Mouse (Mus musculus) G1E (cell line): Measurements from ENCODE around the gene Ubox5. TPM values are rescaled to one million over a fixed set of nuclear protein-coding genes. Genes with fewer than 3 reads are reported as not detected.

ENCODE experiments used
- ATAC-seq: 2 replicates; pipeline ENCODE4 v1.8.0; 2016; ENCODE audit warnings: mild to moderate bottlenecking; ENCODE audit not compliant: insufficient number of reproducible peaks, poor library complexity, low FRiP score, severe bottlenecking; ENCODE audit errors: extremely low read depth
- DNase-seq: peaks from one replicate; pipeline ENCODE4 v3.0.0; 2012; ENCODE audit warnings: low spot score
- H3K27me3 ChIP-seq: 2 replicates; pipeline ENCODE4 v1.6.1; 2012; ENCODE audit warnings: mild to moderate bottlenecking, low read length, inconsistent platforms; ENCODE audit not compliant: insufficient read depth
- H3K36me3 ChIP-seq: replicated peaks from 2 replicates; pipeline ENCODE3; 2012; ENCODE audit warnings: mild to moderate bottlenecking, inconsistent platforms
- H3K4me1 ChIP-seq: 2 replicates; pipeline ENCODE4 v1.6.1; 2012; ENCODE audit warnings: low read depth, low read length, inconsistent platforms, mixed read lengths; ENCODE audit not compliant: insufficient read depth
- H3K4me3 ChIP-seq: 2 replicates; pipeline ENCODE4 v1.5.1; 2012; ENCODE audit warnings: low read depth, mild to moderate bottlenecking, inconsistent platforms, low read length, moderate library complexity, mixed read lengths
- H3K9me3 ChIP-seq: replicated peaks from 2 replicates; pipeline ENCODE4 v1.6.1; 2012; ENCODE audit warnings: inconsistent platforms
- CTCF ChIP-seq: IDR thresholded peaks from 2 replicates; pipeline ENCODE4 v1.5.1; 2012; ENCODE audit warnings: low read depth, low read length, inconsistent platforms, mixed read lengths
- GATA1 ChIP-seq: IDR thresholded peaks from 2 replicates; pipeline ENCODE4 v1.6.1; 2012; ENCODE audit warnings: borderline replicate concordance, low read length, inconsistent platforms, mixed read lengths
- GATA2 ChIP-seq: IDR thresholded peaks from 2 replicates; pipeline ENCODE4 v1.6.1; 2012; ENCODE audit warnings: low read depth, low read length, inconsistent platforms, borderline replicate concordance
- POLR2AphosphoS5 ChIP-seq: IDR thresholded peaks from 2 replicates; pipeline ENCODE4 v1.6.1; 2012; ENCODE audit warnings: low read depth, low read length, inconsistent platforms; ENCODE audit not compliant: insufficient replicate concordance
- TAL1 ChIP-seq: conservative IDR thresholded peaks from 2 replicates; pipeline ENCODE4 v1.6.1; 2012; ENCODE audit warnings: low read depth, low read length, inconsistent platforms, mixed read lengths
- polyA plus RNA-seq: library from polyadenylated mRNA; stranded (reverse); fragments of >175 nt; gene quantifications from 2 replicates; pipeline ENCODE4 v1.2.3, GENCODE M21; 2012
- total RNA-seq, 2 experiments: library from RNA; stranded (forward) in 1 of 2; stranded (reverse) in 1 of 2; fragments of 200-1000 nt in 1 of 2; fragments of >200 nt in 1 of 2; fragmentation: Nextera tagmentation in 1 of 2; gene quantifications; 2 replicates each; pipeline ENCODE4 v1.2.3; 2014 to 2017

The Ubox5 gene
- total and polyA plus RNA-seq, 3 experiments: 2.7 to 11.2 (median 9.7) TPM

DNA sequence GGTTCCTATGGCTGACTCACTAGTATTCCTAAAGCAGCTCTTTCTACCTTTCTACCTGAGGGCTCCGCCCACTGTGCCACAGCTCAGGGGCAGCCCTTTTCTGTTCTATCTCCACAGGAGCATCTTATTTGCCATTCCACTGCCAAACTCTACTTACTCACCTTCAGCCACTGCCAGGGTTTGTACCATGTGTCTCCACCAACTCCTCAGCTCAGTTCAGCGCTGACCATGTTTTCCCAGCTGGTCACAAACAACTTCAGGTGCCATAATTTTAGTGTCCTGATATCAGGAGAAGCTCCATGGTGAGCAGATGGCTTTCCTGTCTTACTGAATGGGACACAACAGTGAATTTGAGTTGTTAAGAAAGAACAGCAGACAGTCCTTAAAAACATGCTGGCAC lies 72.4 kb downstream of the Ubox5 start:
- peaks cover 65% of the 10 kb centered on the region for H3K36me3 ChIP-seq

DNA sequence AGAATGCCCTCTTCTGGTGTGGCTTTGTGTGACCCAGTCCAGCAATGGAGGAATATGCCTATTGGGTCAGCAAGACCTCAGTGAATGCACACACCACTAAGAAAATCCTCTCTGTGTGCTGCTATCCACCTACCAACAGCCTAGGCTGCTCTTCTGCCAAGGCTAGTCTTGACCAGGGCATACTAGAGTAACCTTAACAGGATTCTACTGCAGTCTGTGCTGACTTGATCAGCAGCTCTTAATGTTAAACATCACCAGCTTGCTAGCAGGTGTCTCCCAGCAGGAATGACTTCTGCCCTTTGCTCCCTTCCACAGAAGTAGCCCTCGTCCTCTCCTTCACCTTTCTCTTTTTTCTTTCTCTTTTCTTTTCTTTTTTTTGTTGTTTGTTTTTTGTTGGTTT lies 73.5 kb downstream of the Ubox5 start:
- no peak overlapping the region for H3K4me3 ChIP-seq
- H3K27me3 ChIP-seq: no peaks in the 10 kb centered on the region
- peaks cover 77% of the 10 kb centered on the region for H3K36me3 ChIP-seq
- no peaks in the 10 kb centered on the region for H3K4me1 ChIP-seq
- ATAC-seq: no peak
- TF ChIP-seq TAL1 (no peak), GATA1 (no peak), CTCF (no peak), GATA2 (no peak), POLR2AphosphoS5 (no peak)
- DNase-seq: no peak
- H3K9me3 ChIP-seq: no peaks in the 10 kb centered on the region

More for the DNA sequence above, 72.4 kb downstream of the Ubox5 start:
- ATAC-seq (no peak), DNase-seq (no peak)
- Histone ChIP-seq H3K4me3 (no peak overlapping the region), H3K27me3 (no peaks in the 10 kb centered on the region), H3K4me1 (no peaks in the 10 kb centered on the region), H3K9me3 (no peaks in the 10 kb centered on the region)
- no peak for TF ChIP-seq GATA1
- TF ChIP-seq CTCF: no peak
- no peak for TF ChIP-seq POLR2AphosphoS5
- no peak for TF ChIP-seq GATA2
- TF ChIP-seq TAL1: no peak

DNA sequence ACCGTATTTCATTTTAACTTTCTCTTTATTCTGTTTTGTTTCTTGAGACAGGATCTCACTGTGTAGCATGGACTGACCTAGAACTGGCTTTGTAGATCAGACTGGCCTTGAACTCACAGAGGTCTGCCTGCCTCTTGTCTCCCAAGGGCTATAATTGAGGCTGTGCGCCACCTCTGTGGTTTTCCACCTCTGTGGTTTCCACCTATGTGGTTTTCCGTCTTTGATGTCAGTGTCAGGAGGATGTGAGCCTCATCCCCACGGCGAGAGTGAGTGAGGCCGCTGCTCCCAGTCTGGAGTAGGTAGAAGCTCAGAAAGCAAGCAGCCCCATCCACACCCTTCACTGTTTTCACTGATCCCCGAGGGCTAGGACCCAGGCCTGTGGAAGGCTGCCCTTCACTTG lies 75.0 kb downstream of the Ubox5 start:
- no peaks in the 10 kb centered on the region for H3K4me1 ChIP-seq
- H3K36me3 ChIP-seq: peaks cover 86% of the 10 kb centered on the region
- no peaks in the 10 kb centered on the region for H3K9me3 ChIP-seq
- no peaks in the 10 kb centered on the region for H3K27me3 ChIP-seq
- no peak overlapping the region for H3K4me3 ChIP-seq
- no peak for TF ChIP-seq GATA1
- TF ChIP-seq POLR2AphosphoS5: no peak
- no peak for TF ChIP-seq CTCF
- no peak for TF ChIP-seq GATA2
- no peak for TF ChIP-seq TAL1
- ATAC-seq (no peak), DNase-seq (no peak)

DNA sequence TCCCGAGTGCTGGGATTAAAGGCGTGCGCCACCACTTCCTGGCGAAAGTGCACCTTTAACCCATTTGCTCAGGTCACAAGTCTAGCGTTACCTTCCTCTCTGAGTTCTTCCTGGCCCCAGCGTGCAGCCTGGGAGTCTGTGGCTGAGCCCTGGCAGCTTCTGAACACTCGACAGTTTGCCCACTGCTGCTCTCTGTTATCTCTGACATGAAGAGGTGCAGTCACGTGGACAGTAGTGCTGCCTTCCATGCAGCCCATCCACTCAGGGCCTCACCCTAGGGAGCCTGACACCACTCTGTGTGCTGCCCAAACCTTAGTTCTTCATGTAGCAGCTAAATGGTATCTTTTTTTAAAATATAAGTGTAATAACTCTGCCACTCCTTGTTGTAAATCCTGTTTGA lies 82.9 kb downstream of the Ubox5 start:
- H3K36me3 ChIP-seq: peaks cover 96% of the 10 kb centered on the region

DNA sequence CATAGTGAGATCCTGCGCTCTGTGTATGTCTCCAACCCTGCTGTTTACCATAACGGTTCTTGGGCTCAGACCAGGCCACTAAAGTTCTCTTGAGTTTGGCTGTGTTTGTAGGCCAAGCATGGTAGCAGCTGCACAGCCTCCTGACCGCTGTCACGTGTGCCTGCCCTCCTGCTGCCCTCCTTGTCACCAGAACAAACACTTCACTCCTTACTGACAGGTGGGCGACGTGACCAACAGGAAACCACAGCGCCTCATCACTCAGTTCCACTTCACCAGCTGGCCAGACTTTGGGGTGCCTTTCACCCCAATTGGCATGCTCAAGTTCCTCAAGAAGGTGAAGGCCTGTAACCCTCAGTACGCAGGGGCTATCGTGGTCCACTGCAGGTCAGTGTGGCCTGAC lies 89.6 kb downstream of the Ubox5 start:
- H3K4me3 ChIP-seq: no peak overlapping the region
- ATAC-seq: no peak
- no peak for TF ChIP-seq TAL1
- TF ChIP-seq CTCF: no peak
- TF ChIP-seq GATA2: no peak
- no peak for TF ChIP-seq POLR2AphosphoS5
- no peak for TF ChIP-seq GATA1
- no peaks in the 10 kb centered on the region for H3K9me3 ChIP-seq
- H3K27me3 ChIP-seq: no peaks in the 10 kb centered on the region
- peaks cover 6% of the 10 kb centered on the region; the same call in 1 of the 2 replicates for H3K4me1 ChIP-seq
- DNase-seq: no peak
- peaks cover 95% of the 10 kb centered on the region for H3K36me3 ChIP-seq

More for the DNA sequence above, 82.9 kb downstream of the Ubox5 start:
- Histone ChIP-seq H3K4me3 (no peak overlapping the region), H3K4me1 (peaks cover 11% of the 10 kb centered on the region), H3K9me3 (no peaks in the 10 kb centered on the region), H3K27me3 (no peaks in the 10 kb centered on the region)
- TF ChIP-seq TAL1 (no peak), CTCF (no peak), GATA1 (no peak), GATA2 (no peak), POLR2AphosphoS5 (no peak)
- no peak for DNase-seq
- ATAC-seq: peak; percentile 63

Other genes starting within 250 kb of the Ubox5 start
- 0.29 TPM in 1 of 2 replicates, not detected in the other for gene Cpxm1, start 232.5 kb downstream of the Ubox5 start, total RNA-seq (2014; fragmentation: Nextera tagmentation)
- gene Cpxm1, start 232.5 kb downstream of the Ubox5 start, total RNA-seq (2017): not detected in 2 replicates
- gene Cpxm1, start 232.5 kb downstream of the Ubox5 start, polyA plus RNA-seq: not detected in 2 replicates
- not detected in 2 replicates for gene Gm28372, start 224.8 kb downstream of the Ubox5 start, total RNA-seq (2014; fragmentation: Nextera tagmentation)
- gene Gm28372, start 224.8 kb downstream of the Ubox5 start, total RNA-seq (2017): not detected in 2 replicates
- not detected in 2 replicates for gene Gm28372, start 224.8 kb downstream of the Ubox5 start, polyA plus RNA-seq
- not detected in 2 replicates for gene 1700020A23Rik, start 224.8 kb downstream of the Ubox5 start, total RNA-seq (2014; fragmentation: Nextera tagmentation)
- not detected in 2 replicates for gene 1700020A23Rik, start 224.8 kb downstream of the Ubox5 start, total RNA-seq (2017)
- gene 1700020A23Rik, start 224.8 kb downstream of the Ubox5 start, polyA plus RNA-seq: not detected in 2 replicates
- not detected in 2 replicates for gene Tmem239, start 223.6 kb downstream of the Ubox5 start, total RNA-seq (2014; fragmentation: Nextera tagmentation)
- not detected in 2 replicates for gene Tmem239, start 223.6 kb downstream of the Ubox5 start, total RNA-seq (2017)
- gene Tmem239, start 223.6 kb downstream of the Ubox5 start, polyA plus RNA-seq: not detected in 2 replicates
- gene Vps16, start 205.7 kb downstream of the Ubox5 start, total RNA-seq (2014; fragmentation: Nextera tagmentation): 55.2 and 58.9 TPM in 2 replicates
- 180 and 190 TPM in 2 replicates for gene Vps16, start 205.7 kb downstream of the Ubox5 start, total RNA-seq (2017)
- 12.6 and 20.2 TPM in 2 replicates for gene Vps16, start 205.7 kb downstream of the Ubox5 start, polyA plus RNA-seq
- gene Pced1a, start 205.3 kb downstream of the Ubox5 start, total RNA-seq (2014; fragmentation: Nextera tagmentation): 16.9 and 17.6 TPM in 2 replicates
- gene Pced1a, start 205.3 kb downstream of the Ubox5 start, total RNA-seq (2017): 13.9 and 20.0 TPM in 2 replicates
- 17.4 and 19.7 TPM in 2 replicates for gene Pced1a, start 205.3 kb downstream of the Ubox5 start, polyA plus RNA-seq
- 60.6 and 97.7 TPM in 2 replicates for gene Ptpra, start 179.8 kb downstream of the Ubox5 start, total RNA-seq (2014; fragmentation: Nextera tagmentation)
- gene Ptpra, start 179.8 kb downstream of the Ubox5 start, total RNA-seq (2017): 119 and 127 TPM in 2 replicates
- 11.4 and 22.6 TPM in 2 replicates for gene Ptpra, start 179.8 kb downstream of the Ubox5 start, polyA plus RNA-seq
- gene Mrps26, start 66.3 kb downstream of the Ubox5 start, total RNA-seq (2014; fragmentation: Nextera tagmentation): 75.7 and 93.8 TPM in 2 replicates
- 60.6 and 79.2 TPM in 2 replicates for gene Mrps26, start 66.3 kb downstream of the Ubox5 start, total RNA-seq (2017)
- 144 and 187 TPM in 2 replicates for gene Mrps26, start 66.3 kb downstream of the Ubox5 start, polyA plus RNA-seq
- not detected in 2 replicates for gene Oxt, start 53.9 kb downstream of the Ubox5 start, total RNA-seq (2014; fragmentation: Nextera tagmentation)
- gene Oxt, start 53.9 kb downstream of the Ubox5 start, total RNA-seq (2017): not detected in 2 replicates
- gene Oxt, start 53.9 kb downstream of the Ubox5 start, polyA plus RNA-seq: not detected in 2 replicates
- not detected in 2 replicates for gene Avp, start 47.5 kb downstream of the Ubox5 start, total RNA-seq (2014; fragmentation: Nextera tagmentation)
- gene Avp, start 47.5 kb downstream of the Ubox5 start, total RNA-seq (2017): not detected in 2 replicates
- gene Avp, start 47.5 kb downstream of the Ubox5 start, polyA plus RNA-seq: not detected in 2 replicates
- 20.5 and 26.4 TPM in 2 replicates for gene Fastkd5, start within 50 bp of the Ubox5 start, total RNA-seq (2014; fragmentation: Nextera tagmentation)
- gene Fastkd5, start within 50 bp of the Ubox5 start, total RNA-seq (2017): 27.6 and 29.9 TPM in 2 replicates
- 0.81 and 1.3 TPM in 2 replicates for gene Fastkd5, start within 50 bp of the Ubox5 start, polyA plus RNA-seq
- 1.2 TPM in 1 of 2 replicates, not detected in the other for gene Lzts3, start 12.8 kb upstream of the Ubox5 start, total RNA-seq (2014; fragmentation: Nextera tagmentation)
- 0.55 and 0.81 TPM in 2 replicates for gene Lzts3, start 12.8 kb upstream of the Ubox5 start, total RNA-seq (2017)
- gene Lzts3, start 12.8 kb upstream of the Ubox5 start, polyA plus RNA-seq: 1.1 and 1.2 TPM in 2 replicates
- 18.0 and 29.9 TPM in 2 replicates for gene Ddrgk1, start 34.6 kb upstream of the Ubox5 start, total RNA-seq (2014; fragmentation: Nextera tagmentation)
- 39.3 and 47.4 TPM in 2 replicates for gene Ddrgk1, start 34.6 kb upstream of the Ubox5 start, total RNA-seq (2017)
- gene Ddrgk1, start 34.6 kb upstream of the Ubox5 start, polyA plus RNA-seq: 66.8 and 67.4 TPM in 2 replicates
- 11.1 and 12.9 TPM in 2 replicates for gene Itpa, start 37.6 kb upstream of the Ubox5 start, total RNA-seq (2014; fragmentation: Nextera tagmentation)
- 113 and 136 TPM in 2 replicates for gene Itpa, start 37.6 kb upstream of the Ubox5 start, total RNA-seq (2017)
- gene Itpa, start 37.6 kb upstream of the Ubox5 start, polyA plus RNA-seq: 4.0 and 10.9 TPM in 2 replicates
- not detected in 2 replicates for gene Slc4a11, start 67.5 kb upstream of the Ubox5 start, total RNA-seq (2014; fragmentation: Nextera tagmentation)
- gene Slc4a11, start 67.5 kb upstream of the Ubox5 start, total RNA-seq (2017): 0.06 and 0.66 TPM in 2 replicates
- gene Slc4a11, start 67.5 kb upstream of the Ubox5 start, polyA plus RNA-seq: 0.02 TPM in 2 replicates